Mouse (Mus musculus) kidney, postnatal 14 days (tissue): ENCODE measurements around the gene Acer3.
A peak's percentile ranks its signal among the peaks of the same experiment; 100 is the strongest.

Experiments used
- DNase-seq: peaks from one replicate; pipeline ENCODE4 v3.0.0; 2022; ENCODE audit warnings: mixed read lengths

Gene Acer3

DNA sequence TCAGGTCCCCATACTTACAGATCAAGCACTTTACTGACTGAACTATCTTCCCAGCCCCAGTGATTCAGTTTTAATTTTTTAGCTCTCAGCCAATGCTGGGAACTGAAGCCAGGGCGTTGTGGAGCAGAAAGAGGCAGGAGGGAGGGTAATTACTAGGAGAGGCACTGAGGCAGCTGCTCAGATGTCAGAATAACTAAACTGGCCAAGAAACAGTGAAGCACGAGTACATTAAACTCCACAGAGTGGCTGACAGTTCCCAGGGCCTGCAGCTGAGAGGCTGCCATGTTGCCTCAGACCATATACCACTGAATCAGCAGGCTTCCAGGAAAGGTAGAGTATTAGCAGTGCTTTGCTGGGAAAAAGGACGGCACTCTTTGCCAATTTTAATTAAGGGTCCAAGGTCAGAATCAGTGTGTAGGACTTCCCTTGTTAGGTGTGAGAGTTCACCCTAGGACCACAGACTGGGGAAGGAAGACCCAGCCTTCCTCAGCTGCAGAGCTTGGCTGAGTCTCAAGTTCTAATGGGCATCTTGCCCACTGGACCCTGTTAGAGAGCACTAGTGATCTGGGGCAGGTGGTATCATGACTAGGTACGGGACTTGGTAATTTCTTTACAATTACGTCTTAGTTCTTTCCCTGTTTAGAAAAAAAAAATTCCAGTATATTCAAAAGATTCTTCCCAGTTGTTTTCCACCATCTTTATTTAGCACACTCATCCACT, 11.8 kb upstream of the Acer3 start:
- peak; percentile 39 for DNase-seq

DNA sequence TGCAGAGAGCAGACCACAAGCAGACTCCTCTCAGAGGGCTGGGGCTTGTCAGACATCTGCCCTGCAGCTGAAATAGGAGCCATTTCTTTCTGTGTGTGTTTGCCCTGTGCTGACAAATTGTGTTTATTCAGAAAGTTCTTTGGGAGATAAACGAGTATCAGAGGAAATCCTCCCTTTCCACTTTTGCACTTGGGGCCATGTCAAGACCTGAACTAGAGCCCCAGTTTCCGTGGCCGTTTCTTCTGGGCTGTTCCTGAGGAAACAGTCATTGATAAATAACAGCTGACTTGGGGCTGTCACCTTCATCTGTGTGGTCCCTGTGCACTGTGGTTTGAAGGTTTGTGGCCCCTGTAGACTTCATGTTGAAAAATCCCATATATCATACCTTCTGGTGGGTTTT, 10.9 kb upstream of the Acer3 start:
- DNase-seq = peak; percentile 50

DNA sequence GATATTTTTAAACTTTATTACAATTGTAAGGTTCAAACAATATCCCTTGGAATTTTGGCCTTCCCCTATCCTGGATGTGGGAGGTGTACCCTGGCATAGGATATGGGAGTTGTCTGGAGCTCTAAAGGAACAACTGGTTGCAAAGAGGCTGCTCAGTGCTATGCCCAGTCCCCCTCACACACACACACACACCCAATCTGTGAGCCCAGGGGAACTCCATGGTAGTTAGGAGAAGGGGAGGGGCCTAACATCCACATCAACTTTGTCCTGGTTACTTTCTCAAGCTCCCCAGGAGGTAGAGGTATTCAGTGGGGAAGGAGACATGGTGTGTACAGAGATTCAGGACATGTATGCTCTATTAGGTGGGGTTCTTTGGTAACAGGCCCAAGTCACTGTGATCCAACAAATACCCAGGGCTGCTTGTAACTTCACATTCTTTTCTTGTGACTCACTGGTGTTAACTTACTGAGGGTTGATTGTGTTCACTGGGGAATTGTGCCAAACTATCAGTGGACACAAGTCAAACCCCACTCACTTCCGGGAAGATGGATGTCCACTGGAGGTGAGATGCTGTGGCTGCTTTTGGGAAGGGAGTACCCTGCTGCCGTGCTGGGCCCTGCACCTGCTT, 9.5 kb upstream of the Acer3 start:
- no peak for DNase-seq

DNA sequence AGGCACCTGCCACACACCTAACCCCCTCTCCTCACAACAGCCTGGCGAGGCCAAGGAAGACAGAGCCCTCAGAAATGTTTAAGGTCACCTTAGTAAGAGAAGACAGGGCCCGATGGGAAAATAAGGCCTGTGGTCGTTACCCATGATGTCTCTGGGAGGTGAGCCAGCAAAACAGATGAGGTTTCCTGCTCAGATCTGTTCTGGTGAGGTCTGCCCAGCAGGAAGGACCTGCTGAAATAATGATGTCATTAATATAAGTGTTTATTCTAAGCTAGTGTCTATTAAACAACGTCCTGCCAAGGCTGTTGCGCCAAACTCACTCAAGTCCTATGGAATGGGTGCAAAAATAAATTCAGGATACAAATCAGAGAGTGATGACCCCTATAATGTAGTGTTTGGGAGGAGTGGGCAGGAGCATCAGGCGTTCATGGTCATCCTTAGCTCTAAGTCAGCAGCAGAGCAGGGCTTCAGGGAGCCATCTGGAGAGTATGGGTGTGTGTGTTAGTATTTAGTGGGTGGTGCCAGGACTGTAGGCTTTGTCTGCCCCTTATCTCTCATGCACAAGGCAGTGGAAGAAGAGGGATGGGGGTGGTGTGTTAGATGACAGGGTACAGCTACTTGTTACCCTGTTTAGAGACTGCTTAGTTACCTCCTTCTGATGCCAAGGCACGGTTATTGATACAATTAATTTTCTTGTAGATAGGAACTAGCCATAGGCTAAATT, 8.8 kb upstream of the Acer3 start:
- DNase-seq = no peak

DNA sequence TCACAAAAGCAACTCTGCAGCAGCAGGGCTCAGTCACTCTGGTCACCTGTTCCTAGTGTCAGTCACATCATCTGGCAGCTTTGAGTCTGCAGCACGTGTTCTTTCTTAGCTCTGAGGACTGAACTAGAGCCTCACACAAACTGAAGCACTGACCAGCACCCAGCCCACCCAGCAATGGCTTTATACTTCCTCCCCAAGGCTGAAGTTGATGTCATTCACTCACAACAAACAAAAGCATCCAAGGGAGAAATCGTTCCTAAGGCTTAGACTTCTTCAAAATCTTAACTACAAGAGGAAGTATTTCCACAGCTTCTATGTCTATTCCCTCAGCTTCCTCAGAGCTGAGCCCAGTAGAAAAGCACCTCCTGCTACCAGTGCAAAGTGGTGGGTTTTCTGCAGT, 7.3 kb upstream of the Acer3 start:
- DNase-seq = no peak

DNA sequence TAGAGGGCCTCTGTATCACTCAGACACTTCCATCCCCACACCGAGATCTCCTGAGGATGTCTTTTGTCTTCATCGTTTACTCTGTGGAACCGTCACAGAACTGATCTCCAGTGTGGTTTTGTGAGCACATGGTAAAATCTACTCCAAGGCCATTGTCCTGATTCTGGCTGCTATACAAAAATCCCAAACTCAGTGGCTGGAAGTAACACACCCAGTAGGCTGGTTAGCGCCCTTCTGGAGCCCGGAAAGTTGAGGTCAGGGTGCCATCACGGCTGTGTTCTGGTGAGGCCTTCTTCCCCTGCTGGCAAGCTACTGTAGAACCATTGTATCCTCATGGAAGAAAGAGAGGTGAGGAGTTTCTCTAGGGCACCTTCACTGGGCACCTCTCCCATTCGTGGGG, 5.0 kb upstream of the Acer3 start:
- no peak for DNase-seq

DNA sequence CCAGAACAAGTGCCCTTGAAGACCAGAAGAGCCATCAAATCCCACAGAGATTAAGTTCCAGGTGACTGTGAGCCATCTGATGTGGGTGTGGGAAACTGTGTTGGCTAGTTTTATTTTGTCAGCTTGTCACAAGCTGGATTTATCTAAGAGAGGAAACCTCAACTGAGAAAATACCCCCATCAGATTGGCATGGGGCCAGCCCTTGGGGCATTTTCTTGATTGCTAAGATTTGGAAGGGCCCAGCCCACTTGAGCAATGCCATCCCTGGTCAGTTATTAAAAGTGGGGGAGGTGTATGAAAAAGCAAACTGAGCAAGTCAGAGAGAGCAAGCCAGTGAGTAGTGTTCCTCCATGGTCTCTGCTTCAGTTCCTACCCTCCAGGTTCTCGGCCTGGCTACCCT, 3.2 kb upstream of the Acer3 start:
- peak; percentile 30 for DNase-seq

DNA sequence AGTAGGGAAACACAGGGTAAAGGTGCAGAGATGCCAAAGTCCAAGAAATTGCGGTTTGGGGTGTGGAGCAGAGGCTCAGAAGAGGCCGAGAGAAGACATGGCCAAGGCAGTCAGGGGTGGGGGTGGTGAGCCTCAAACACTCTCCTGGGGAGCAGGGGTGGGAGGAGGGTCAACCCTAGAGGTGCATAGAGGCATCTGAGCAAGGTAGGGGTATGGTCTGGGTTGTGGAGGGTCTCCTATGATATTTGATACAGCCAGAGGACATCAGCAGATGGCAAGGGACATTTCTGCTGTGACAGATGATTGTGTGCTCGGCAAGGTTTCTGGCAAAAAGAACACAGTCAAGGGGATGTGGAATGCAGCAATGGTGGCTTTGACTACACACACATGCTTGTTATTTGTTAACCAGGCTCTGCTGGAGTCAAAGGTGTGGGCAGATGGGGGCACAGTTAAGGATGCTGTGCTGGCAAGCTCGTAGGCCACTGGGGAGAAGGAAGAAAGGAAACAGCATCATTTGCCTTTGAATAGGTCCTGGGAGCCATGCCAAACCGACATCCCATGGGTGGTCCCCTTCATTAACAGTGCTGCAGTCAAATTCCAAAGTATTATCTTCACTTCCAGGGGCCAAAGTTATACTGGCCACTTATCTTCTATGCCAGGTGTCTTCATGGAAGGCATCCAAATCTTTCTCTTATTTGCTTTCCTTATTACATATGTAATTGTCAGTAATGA, 2.4 kb upstream of the Acer3 start:
- DNase-seq = peak; percentile 61

DNA sequence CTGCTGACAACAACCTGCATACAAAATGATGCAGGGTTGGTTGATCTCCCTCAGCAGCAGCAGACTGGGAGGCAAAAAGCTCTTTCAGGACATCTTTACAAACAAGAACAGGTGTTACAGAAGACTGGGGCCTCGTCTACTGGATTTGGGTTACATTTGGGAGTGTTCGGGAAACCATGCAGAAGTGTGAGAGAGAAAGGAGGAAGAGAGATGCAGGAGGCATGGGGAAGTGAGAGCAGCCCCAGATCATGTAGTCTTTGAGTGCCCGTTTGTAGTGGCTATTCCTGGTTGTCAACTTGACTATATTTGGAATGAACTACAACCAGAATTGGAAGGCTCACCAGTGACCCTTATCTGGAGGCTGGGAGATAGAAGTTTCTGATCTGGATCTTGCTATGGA, 1.4 kb upstream of the Acer3 start:
- no peak for DNase-seq

DNA sequence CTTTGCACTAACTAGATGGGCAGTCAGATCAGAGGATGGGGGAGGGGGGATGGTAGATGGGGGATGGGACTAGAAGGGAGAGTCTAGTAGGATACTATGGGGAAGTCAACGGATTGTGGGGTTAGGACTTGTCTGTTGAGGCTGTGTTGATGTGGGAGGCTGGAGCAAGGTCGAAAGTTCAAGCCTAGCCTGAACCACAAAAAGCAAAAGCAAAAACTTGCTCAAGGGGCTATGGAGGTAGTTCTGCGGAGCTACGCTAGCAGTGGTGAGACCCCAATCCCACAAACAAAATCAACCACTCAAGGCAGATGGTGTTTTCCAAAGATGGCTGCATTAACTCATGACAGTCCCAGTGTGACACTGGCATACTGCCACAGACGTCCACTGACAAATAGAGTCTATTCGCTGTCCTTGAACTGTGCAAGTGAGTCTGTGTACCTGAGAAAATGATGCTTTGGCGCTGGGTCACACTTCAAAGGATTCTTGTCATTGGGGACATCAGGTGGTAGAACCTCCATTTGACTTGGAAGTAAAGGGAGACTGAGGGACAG, 927 bp downstream of the Acer3 start:
- no peak for DNase-seq

DNA sequence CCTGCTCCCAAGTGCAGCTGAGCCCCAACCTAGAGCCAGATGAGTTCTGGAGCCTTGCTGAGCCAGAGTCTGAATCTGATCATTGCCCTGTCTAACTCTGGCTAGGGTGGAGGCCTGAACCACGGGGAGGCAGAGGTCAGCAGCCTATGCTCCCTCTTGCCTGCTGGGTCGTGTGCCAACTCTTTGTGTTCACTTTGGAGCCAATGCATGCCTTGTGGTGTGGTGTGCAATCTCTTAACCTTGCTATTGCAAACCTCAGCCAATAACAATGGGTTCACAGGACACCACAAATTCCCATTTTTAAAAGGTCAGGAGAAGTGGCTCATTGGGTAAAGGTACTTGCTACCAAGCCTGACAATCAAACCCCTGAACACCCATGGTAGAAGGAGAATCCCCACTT, 4.4 kb downstream of the Acer3 start:
- no peak for DNase-seq

DNA sequence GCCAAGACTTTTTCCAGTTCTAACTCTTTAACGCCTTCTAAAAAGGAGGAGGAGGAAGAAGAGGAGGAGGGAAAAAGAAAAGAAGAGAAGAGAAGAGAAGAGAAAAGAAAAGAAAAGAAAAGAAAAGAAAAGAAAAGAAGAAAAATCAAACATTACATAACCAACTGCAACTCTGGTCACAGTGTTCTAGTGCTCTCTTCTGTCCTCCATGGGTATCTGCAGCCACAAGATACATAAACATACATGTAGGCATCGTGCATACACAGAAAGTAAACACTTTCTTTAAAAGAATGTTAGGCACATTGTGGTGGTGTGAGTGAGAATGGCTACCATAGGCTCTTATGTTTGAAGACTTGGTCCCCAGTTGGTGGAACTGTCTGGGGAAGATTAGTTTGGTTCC, 5.9 kb downstream of the Acer3 start:
- DNase-seq = no peak

DNA sequence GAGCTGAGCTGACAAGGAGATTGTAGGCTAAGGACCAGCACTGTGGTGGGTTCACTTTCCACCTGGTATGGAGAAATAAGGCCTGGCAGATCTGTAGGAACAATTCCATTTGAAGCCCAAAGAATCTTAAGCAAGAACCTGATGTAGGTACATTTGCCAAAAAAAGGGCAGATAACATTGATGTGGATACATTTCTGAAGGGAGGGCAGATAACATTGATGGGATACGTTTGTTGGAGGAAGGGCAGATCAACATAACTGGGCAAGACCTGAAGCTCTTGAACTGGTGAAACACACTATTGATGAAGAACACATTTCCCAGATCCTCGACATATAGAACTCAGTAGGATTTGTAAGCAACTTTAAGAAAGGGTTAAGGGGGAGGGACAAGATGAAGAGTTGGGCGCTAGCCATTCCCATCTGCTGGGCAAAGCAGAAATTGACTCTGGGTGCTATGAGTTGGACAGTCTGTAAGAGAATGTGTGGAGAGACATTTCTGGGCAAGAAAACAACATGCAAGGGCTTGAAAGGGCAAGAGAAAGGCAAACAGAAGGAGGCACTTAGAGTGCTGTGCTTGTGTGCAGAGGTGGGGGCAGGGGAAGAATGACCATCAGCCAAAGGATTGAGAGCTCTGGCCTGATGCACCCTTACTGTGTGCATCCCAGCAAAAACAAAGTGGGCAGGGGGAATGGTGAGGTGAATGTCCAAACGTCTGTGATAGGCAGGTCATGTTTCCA, 8.7 kb downstream of the Acer3 start:
- no peak for DNase-seq

DNA sequence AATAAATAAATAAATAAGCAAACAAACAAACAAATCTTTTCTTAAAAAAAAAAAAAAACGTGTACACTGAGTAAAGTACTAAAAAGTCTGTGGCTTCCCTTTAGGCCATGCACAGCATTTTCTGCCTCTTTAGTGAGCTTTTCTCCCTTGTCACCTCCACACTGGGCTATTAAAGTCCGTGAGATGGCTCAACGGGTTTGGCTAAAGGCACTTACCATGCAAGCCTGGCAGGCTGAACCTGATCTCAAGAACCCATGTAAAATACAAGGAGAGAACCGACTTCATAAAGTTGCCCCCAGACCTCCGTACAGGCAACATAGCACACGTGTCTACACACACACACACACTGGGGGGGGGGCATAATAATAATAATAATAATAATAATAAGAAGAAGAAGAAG, 10.7 kb downstream of the Acer3 start:
- no peak for DNase-seq

DNA sequence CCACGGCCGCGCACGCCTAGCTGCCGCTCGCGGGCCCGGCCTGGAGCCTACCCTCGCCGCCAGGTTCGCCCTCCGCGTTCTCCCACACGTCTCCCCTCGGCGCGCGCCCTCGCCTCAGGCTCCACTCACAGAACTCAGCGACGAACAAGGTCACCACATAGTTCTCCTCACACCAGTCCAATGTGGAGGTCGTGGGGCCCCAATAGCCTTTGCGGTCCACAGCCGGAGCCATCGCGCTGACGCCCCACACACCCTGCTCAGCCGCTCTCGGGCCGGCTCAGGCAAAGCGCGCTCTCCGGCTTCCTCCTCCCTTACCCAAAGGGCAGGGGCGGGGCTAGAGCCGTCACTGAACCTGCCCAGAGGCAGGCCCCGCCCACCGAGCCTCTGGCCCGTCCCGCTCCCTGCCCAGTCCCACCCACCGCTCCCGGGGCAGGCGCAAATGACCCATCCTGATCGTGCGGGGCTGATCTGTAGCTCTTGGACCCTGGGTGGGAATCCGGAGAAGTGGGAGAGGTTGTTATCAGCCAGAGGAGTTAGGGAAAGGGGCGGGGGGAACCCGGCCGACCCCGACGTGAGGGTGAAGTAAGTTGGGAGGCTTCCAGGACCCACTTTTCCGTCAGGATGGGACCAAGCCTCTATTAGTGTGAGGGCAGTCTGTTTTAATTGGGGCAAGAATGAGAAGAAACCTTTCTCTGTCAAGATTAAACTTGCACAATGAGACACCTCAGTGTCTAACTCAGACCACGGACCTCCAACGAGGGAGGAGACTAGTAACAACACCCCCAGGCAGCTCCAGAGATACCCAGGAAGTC, 11.6 kb downstream of the Acer3 start:
- DNase-seq = peak; percentile 98

DNA sequence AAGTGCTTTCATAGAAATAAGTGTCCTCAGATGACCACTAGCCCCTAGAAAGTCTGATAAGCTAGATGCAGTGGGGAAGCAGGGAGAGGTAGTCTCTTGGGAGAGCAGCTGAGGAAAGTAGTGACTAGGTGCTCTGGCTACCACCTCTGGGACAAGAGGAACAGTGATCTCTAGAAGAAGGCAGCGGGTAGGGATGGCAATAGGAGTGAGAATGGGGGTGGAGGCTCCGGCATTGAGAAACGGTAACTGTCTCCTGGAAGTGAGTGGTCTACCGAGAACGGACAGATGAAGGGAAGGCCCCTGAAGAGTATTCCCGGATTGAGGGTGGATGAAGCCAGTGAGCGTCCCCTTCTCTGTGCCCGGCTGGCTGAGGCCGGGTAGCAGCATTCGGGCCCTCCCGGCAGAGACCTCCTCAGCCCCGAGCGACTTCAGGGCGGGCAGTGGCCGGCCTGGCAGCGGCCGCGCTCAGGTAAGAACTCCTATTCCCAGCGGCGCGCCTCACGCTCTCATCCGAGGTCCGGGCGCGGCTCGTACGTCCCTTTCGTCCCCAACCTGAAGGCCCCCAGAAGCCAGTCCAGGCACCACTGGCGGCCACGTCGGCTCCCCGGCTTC, 12.3 kb downstream of the Acer3 start:
- no peak for DNase-seq

DNA sequence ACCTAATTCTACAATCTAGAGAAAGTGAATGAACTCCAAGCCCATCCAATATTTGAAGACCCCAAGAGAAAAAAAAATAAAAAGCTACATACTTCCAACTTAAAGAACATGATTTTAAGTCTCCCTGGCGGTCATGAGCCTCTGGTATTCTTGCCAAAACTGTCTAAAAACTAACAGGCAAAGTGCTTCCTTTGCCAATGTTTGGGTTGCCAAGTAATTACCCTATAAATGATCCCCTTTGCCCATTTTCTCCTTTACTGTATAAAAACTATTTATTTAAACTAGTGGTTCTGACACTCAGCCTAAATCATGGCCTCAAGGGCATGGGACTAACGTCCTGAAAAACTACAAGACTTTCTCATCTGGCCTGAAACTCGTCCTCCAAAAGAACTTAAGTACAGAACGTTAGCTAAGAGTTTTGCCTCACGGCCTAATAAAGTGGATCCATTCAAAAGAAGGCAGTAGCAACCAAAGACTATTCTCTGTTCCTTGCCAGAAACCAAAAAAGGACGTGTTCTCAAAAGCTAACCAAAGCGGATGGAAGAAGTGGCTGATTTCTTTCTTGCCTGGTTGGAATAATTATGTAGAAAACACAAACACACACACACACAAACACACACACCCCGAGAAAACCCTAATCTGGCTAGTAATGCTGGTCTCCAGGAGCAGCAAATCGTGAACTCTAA, 12.9 kb downstream of the Acer3 start:
- DNase-seq = no peak

DNA sequence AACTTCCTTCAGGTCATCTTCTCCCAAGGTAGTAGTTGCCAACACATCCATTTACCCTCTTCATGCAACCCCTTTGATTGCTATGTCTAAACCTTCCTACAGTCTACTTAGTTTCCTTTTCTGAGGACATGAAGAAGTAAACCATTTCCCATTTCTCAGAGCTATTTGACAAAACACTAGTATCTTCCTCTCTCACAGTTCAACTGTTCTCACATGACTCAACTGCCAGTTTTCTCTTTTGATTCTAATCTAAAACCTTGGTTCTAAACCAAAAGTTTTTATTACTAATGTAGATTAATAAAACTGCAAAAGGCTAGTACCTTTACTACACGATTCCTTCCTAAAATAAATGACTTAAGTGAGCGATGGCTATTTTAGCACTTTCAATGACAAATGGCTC, 13.6 kb downstream of the Acer3 start:
- DNase-seq = no peak

DNA sequence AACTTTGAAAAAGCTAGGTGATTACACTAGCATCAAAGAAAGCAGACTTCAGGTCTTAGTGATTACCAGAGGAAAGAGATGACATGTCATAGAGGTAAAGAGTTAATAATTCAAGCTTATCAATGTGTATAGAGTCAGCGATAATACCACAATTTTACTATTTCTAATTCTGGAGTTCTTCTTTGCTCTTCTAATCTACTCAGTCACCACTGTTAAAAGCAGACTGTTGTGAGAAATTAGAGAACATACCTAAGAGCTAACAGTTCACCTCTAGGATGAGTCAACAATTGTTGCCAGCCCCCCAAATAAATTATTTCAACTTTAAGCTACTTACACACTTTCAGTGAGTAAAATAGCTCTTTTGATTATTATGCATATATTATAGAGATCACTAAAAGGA, 28.1 kb downstream of the Acer3 start:
- DNase-seq = no peak

DNA sequence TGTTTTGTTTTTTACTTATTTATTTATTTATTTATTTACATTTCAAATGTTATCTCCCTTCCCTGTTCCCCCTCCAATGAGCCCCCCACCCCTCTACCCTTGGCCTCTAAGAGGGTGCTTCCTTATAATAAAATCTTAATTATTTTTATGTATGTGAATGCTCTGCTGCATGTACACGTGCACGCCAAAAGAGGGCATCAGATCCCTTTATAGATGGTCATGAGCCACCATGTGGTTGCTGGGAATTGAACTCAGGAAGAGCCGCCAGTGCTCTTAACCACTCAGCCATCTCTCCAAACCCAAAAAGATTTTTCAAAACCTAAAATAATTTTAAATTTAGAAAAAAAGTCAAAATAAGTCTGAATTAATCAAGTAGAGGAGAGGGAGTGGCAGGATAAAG, 31.4 kb downstream of the Acer3 start:
- peak; percentile 12 for DNase-seq

DNA sequence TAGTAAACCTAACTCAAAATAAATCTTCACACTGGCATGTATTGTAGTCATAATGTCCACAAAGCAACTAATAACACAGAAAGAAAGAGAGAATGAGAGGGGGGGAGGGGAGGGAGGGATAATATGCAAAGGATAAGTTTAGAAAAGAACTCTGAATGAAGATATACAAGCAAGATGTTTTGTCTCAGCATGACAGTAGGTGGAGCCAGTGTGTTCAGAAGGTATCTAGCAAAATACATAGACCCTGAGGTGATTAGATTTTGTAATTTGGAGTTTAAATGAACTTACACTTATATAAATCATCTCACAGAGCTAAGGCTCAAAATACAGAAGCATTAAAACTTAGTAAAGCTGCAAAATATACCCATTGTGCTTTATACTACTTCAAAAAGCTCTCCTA, 44.7 kb downstream of the Acer3 start:
- no peak for DNase-seq
